In genomic region chr13:38506320-38506719, GRCm38 (mm10) we compare ENCODE assay signal across 9 mouse cellular contexts. TPM values are rescaled to one million over a fixed set of nuclear protein-coding genes. Genes with fewer than 3 reads are reported as not detected.
DNase-seq lines count a peak whose midpoint lies in the region.
"Had no signal": no experiment of that assay in that cellular context is flagged by ENCODE, and none has a peak within 500 bp of the region (broad histone marks: within the 10 kb centered on the region; RNA-seq: fewer than 3 reads in every experiment).

No protein-coding gene starts in this region.

- no peak overlapping the region for H3K27ac ChIP-seq in heart, embryonic 10.5 days
- H3K27ac ChIP-seq: macrophage had no signal

- H3K4me1 ChIP-seq in heart, embryonic 10.5 days, result peaks cover 11% of the 10 kb centered on the region

- H3K36me3 ChIP-seq in heart, embryonic 10.5 days, result peaks cover 95% of the 10 kb centered on the region

- no peaks in the 10 kb centered on the region for H3K9me3 ChIP-seq in heart, embryonic 10.5 days

- DNase-seq in heart, adult 18-20 months, result peak; percentile 37 to 69
- DNase-seq in heart, embryonic 10.5 days (ENCODE audit: low spot score), result no peak
- DNase-seq in testis, postnatal 10 days (ENCODE audit: low spot score), result peak; percentile 74
- DNase-seq in testis, postnatal 14 days (ENCODE audit: low spot score), result no peak
- peak; percentile 27 to 33 for DNase-seq in cerebellum, postnatal 36 days
- peak; percentile 78 for DNase-seq in kidney, postnatal 10 days
- DNase-seq in mesoderm, embryonic 11.5 days (ENCODE audit: low read depth, low spot score), result peak; percentile 17
- DNase-seq in T-cell, adult 2 months (ENCODE audit: low spot score), result no peak

- 77% methylated on average over 8 of the region's 8 CpGs for WGBS in heart, embryonic 10.5 days

- no peaks in the 10 kb centered on the region for H3K27me3 ChIP-seq in heart, embryonic 10.5 days (ENCODE audit: insufficient read depth, poor library complexity, severe bottlenecking)

- H3K4me3 ChIP-seq in heart, embryonic 10.5 days, result no peak overlapping the region

RNA-seq across cellular contexts. Expression of gene Txndc5, which starts 22.3 kb away (rescaled TPM):
- total RNA-seq in heart, adult 18-20 months (2021), result 10 to 100 TPM; 34.0 to 35.4 TPM
- polyA plus RNA-seq in heart, embryonic 10.5 days (2016; fragmentation: Nextera tagmentation; extraction: Ambion mirVana), result 242 and 256 TPM in 2 replicates

Comparison
In these comparisons a context has a peak if more than half of its experiments do, and no peak if none do; other contexts are left out.
1. DNase-seq: peak in heart, adult 18-20 months (2 of 2), testis, postnatal 10 days (single experiment), cerebellum, postnatal 36 days (2 of 2), kidney, postnatal 10 days (single experiment) and mesoderm, embryonic 11.5 days (single experiment); none in heart, embryonic 10.5 days (single experiment), testis, postnatal 14 days (single experiment) and T-cell, adult 2 months (single experiment).